Mouse (Mus musculus): ENCODE results near the gene Clec16a.

Clec16a gene

GRCm38 (mm10) chr16:10544995-10545622 is at the start of gene Clec16a:
Gene Clec16a (plus strand): TSS chr16:10545339.
- DNase-seq (ENCODE audit: extremely low read depth, insufficient read length, low spot score) = peak; percentile 97

GRCm38 (mm10) chr16:10495824-10496298 is 49.3 kb upstream of the Clec16a start:
- no peak for DNase-seq (ENCODE audit: extremely low read depth, insufficient read length, low spot score)

- no peak for DNase-seq (ENCODE audit: extremely low read depth, insufficient read length, low spot score)
Measured at GRCm38 (mm10) chr16:10498096-10498602, 47.0 kb upstream of the Clec16a start.

- DNase-seq (ENCODE audit: extremely low read depth, insufficient read length, low spot score) = no peak
Measured at GRCm38 (mm10) chr16:10499122-10499521, 46.0 kb upstream of the Clec16a start.

GRCm38 (mm10) chr16:10501865-10502264 is 43.3 kb upstream of the Clec16a start:
- no peak for DNase-seq (ENCODE audit: extremely low read depth, insufficient read length, low spot score)

GRCm38 (mm10) chr16:10503058-10503457 is 42.1 kb upstream of the Clec16a start:
- DNase-seq (ENCODE audit: extremely low read depth, insufficient read length, low spot score) = no peak

GRCm38 (mm10) chr16:10507445-10507844 is 37.7 kb upstream of the Clec16a start:
- no peak for DNase-seq (ENCODE audit: extremely low read depth, insufficient read length, low spot score)

- DNase-seq (ENCODE audit: extremely low read depth, insufficient read length, low spot score) = no peak
Measured at GRCm38 (mm10) chr16:10508691-10509090, 36.4 kb upstream of the Clec16a start.

- peak; percentile 89 for DNase-seq (ENCODE audit: extremely low read depth, insufficient read length, low spot score)
Measured at GRCm38 (mm10) chr16:10510477-10511133, 34.5 kb upstream of the Clec16a start.

GRCm38 (mm10) chr16:10511134-10511520 is 34.0 kb upstream of the Clec16a start:
- peak; percentile 87 for DNase-seq (ENCODE audit: extremely low read depth, insufficient read length, low spot score)

- DNase-seq (ENCODE audit: extremely low read depth, insufficient read length, low spot score) = no peak
Measured at GRCm38 (mm10) chr16:10515953-10516572, 29.1 kb upstream of the Clec16a start.

- DNase-seq (ENCODE audit: extremely low read depth, insufficient read length, low spot score) = no peak
Measured at GRCm38 (mm10) chr16:10518030-10518429, 27.1 kb upstream of the Clec16a start.

GRCm38 (mm10) chr16:10520908-10521614 is 24.1 kb upstream of the Clec16a start:
- peak; percentile 39 for DNase-seq (ENCODE audit: extremely low read depth, insufficient read length, low spot score)

GRCm38 (mm10) chr16:10522811-10523210 is 22.3 kb upstream of the Clec16a start:
- DNase-seq (ENCODE audit: extremely low read depth, insufficient read length, low spot score) = peak; percentile 69

GRCm38 (mm10) chr16:10523650-10524049 is 21.5 kb upstream of the Clec16a start:
- no peak for DNase-seq (ENCODE audit: extremely low read depth, insufficient read length, low spot score)

- DNase-seq (ENCODE audit: extremely low read depth, insufficient read length, low spot score) = no peak
Measured at GRCm38 (mm10) chr16:10524866-10525609, 20.1 kb upstream of the Clec16a start.

GRCm38 (mm10) chr16:10525610-10525980 is 19.5 kb upstream of the Clec16a start:
- DNase-seq (ENCODE audit: extremely low read depth, insufficient read length, low spot score) = no peak

GRCm38 (mm10) chr16:10527046-10527644 is 18.0 kb upstream of the Clec16a start:
- DNase-seq (ENCODE audit: extremely low read depth, insufficient read length, low spot score) = no peak

- DNase-seq (ENCODE audit: extremely low read depth, insufficient read length, low spot score) = no peak
Measured at GRCm38 (mm10) chr16:10528382-10528781, 16.8 kb upstream of the Clec16a start.

- DNase-seq (ENCODE audit: extremely low read depth, insufficient read length, low spot score) = no peak
Measured at GRCm38 (mm10) chr16:10530179-10530578, 15.0 kb upstream of the Clec16a start.
